8 mouse cellular contexts compared by ENCODE assay signal in genomic region chr1:151755660-151756424, GRCm38 (mm10). TPM values are rescaled to one million over a fixed set of nuclear protein-coding genes. Genes with fewer than 3 reads are reported as not detected.
DNase-seq lines count a peak whose midpoint lies in the region; ATAC-seq and TF ChIP-seq lines count a peak whose summit lies in the region.

No protein-coding gene starts in this region.

- no peak; the same call in 1 of the 2 replicates for ATAC-seq in kidney, postnatal 0 days (replicated peaks; ENCODE audit: low FRiP score, low read depth)
- ATAC-seq in common myeloid progenitor, adult 5-6 weeks (replicated peaks; ENCODE audit: low read depth, poor library complexity, severe bottlenecking): peak; percentile 8
- ATAC-seq in hindbrain, embryonic 13.5 days (ENCODE audit: low FRiP score): no peak

- peak overlapping the region; percentile 80 for H3K4me3 ChIP-seq in kidney, postnatal 0 days (replicated peaks; ENCODE audit: low read depth, low read length)
- peak overlapping the region; percentile 73 for H3K4me3 ChIP-seq in hindbrain, embryonic 13.5 days
- H3K4me3 ChIP-seq in megakaryocyte, embryonic 14.5 days (replicated peaks): peak overlapping the region; percentile 94

- H3K27me3 ChIP-seq in kidney, postnatal 0 days (ENCODE audit: insufficient read depth, low read length): no peaks in the 10 kb centered on the region
- H3K27me3 ChIP-seq in hindbrain, embryonic 13.5 days: no peaks in the 10 kb centered on the region
- no peaks in the 10 kb centered on the region for H3K27me3 ChIP-seq in megakaryocyte, embryonic 14.5 days (replicated peaks)

- H3K9ac ChIP-seq in kidney, postnatal 0 days (ENCODE audit: low read depth, low read length): peak overlapping the region; percentile 74
- peak overlapping the region; percentile 89 for H3K9ac ChIP-seq in hindbrain, embryonic 13.5 days

- H3K4me2 ChIP-seq in kidney, postnatal 0 days (ENCODE audit: low read length): peak overlapping the region; percentile 95
- peak overlapping the region; percentile 93 for H3K4me2 ChIP-seq in hindbrain, embryonic 13.5 days

- no peak for TF ChIP-seq CTCF in kidney, postnatal 0 days (IDR thresholded peaks at IDR 0.05; ENCODE audit: low read depth)

- no peaks in the 10 kb centered on the region for H3K9me3 ChIP-seq in kidney, postnatal 0 days (replicated peaks; ENCODE audit: low read length)
- H3K9me3 ChIP-seq in hindbrain, embryonic 13.5 days: no peaks in the 10 kb centered on the region
- H3K9me3 ChIP-seq in megakaryocyte, embryonic 14.5 days: no peaks in the 10 kb centered on the region

- DNase-seq in kidney, postnatal 0 days (ENCODE audit: low spot score): peak; percentile 14
- DNase-seq in kidney, postnatal 25 days: no peak
- DNase-seq in MN1 (ENCODE audit: low spot score): peak; percentile 8
- DNase-seq in thymus, postnatal 4 days: no peak
- DNase-seq in layer of hippocampus, postnatal 10 days (ENCODE audit: low spot score in 2 of 2): no peak

- no peaks in the 10 kb centered on the region for H3K36me3 ChIP-seq in kidney, postnatal 0 days (ENCODE audit: insufficient read depth, low read length)
- H3K36me3 ChIP-seq in hindbrain, embryonic 13.5 days: peaks cover 4% of the 10 kb centered on the region; the same call in 1 of the 2 replicates
- H3K36me3 ChIP-seq in megakaryocyte, embryonic 14.5 days (replicated peaks; ENCODE audit: low read length): peaks cover 10% of the 10 kb centered on the region

- peak overlapping the region; percentile 84 for H3K27ac ChIP-seq in kidney, postnatal 0 days
- peak overlapping the region; percentile 92 for H3K27ac ChIP-seq in hindbrain, embryonic 13.5 days

- peaks cover 8% of the 10 kb centered on the region for H3K4me1 ChIP-seq in kidney, postnatal 0 days (replicated peaks; ENCODE audit: insufficient read depth, low read length)
- peaks cover 22% of the 10 kb centered on the region for H3K4me1 ChIP-seq in hindbrain, embryonic 13.5 days (replicated peaks)
- peaks cover 35% of the 10 kb centered on the region for H3K4me1 ChIP-seq in megakaryocyte, embryonic 14.5 days

- 3% methylated on average over 36 of the region's 36 CpGs for WGBS in kidney, postnatal 0 days
- WGBS in hindbrain, embryonic 13.5 days: 9% methylated on average over 36 of the region's 36 CpGs

RNA-seq across cellular contexts. Expression of gene Edem3, which starts 0.7 kb away (rescaled TPM):
- 11.2 and 11.7 TPM in 2 replicates for polyA plus RNA-seq in kidney, postnatal 0 days (2015; fragmentation: Nextera tagmentation; extraction: Ambion mirVana)
- 33.3 and 35.5 TPM in 2 replicates for total RNA-seq in common myeloid progenitor, adult 5-6 weeks (2017)
- polyA plus RNA-seq in hindbrain, embryonic 13.5 days (2015; fragmentation: Nextera tagmentation; extraction: Ambion mirVana): 17.9 and 18.8 TPM in 2 replicates
- 0.64 TPM in 1 of 2 replicates, not detected in the other for polyA plus RNA-seq in megakaryocyte, embryonic 14.5 days (2012; ENCODE audit: insufficient read depth, low replicate concordance)
- total RNA-seq in layer of hippocampus, postnatal 10 days (2021): 10 to 100 TPM; 42.2 to 42.7 TPM

Comparison
In these comparisons a context has a peak if more than half of its experiments do, and no peak if none do; other contexts are left out.
1. DNase-seq: peak in kidney, postnatal 0 days (single experiment) and MN1 (single experiment); none in kidney, postnatal 25 days (0 of 2), thymus, postnatal 4 days (single experiment) and layer of hippocampus, postnatal 10 days (0 of 2).
2. Peak in every context shown above with its lines, with median percentiles within 50 percentile points of each other: H3K4me3 ChIP-seq.